Mouse (Mus musculus) stomach, embryonic 16.5 days (tissue): ENCODE measurements at regions not wholly inside any gene's neighbourhood (a gene's known extent, or its start where the extent isn't known, plus 50 kb on each side); places are given as distances from the start of the nearest gene placed in this dataset.

Experiments
- ATAC-seq: fragments of 200-750 bp; cut with Nextera tagmentation; 2 replicates; pipeline ENCODE4 v1.8.0; 2017; ENCODE audit warnings: moderate number of reproducible peaks, moderate TSS enrichment; ENCODE audit not compliant: insufficient read depth, low FRiP score
- H3K27ac ChIP-seq: fragments of 300-500 bp; sonication (generic); 2 replicates; pipeline ENCODE4 v1.5.1; 2014; ENCODE audit warnings: low read length
- H3K27me3 ChIP-seq: fragments of 300-500 bp; sonication (generic); 2 replicates; pipeline ENCODE4 v1.6.1; 2014; ENCODE audit warnings: low read length, control low read depth, mixed read lengths; ENCODE audit not compliant: control insufficient read depth, insufficient read depth
- H3K36me3 ChIP-seq: fragments of 300-500 bp; sonication (generic); 2 replicates; pipeline ENCODE4 v1.6.1; 2014; ENCODE audit warnings: low read length; ENCODE audit not compliant: control insufficient read depth, insufficient read depth
- H3K4me1 ChIP-seq: fragments of 300-500 bp; sonication (generic); 2 replicates; pipeline ENCODE4 v1.6.1; 2014; ENCODE audit warnings: low read length, control low read depth, mixed read lengths; ENCODE audit not compliant: control insufficient read depth, insufficient read depth
- H3K4me2 ChIP-seq: fragments of 300-500 bp; sonication (generic); 2 replicates; pipeline ENCODE4 v1.6.1; 2014; ENCODE audit warnings: low read depth, low read length, mixed read lengths
- H3K4me3 ChIP-seq: fragments of 300-500 bp; sonication (generic); replicated peaks from 2 replicates; pipeline ENCODE4 v1.5.1; 2014; ENCODE audit warnings: mild to moderate bottlenecking, low read length
- H3K9ac ChIP-seq: fragments of 300-500 bp; sonication (generic); 2 replicates; pipeline ENCODE4 v1.6.1; 2014; ENCODE audit warnings: low read length
- H3K9me3 ChIP-seq: fragments of 300-500 bp; sonication (generic); replicated peaks from 2 replicates; pipeline ENCODE4 v1.6.1; 2016; ENCODE audit warnings: low read length, control low read depth; ENCODE audit not compliant: control insufficient read depth
- WGBS: fragments of 180-500 bp; shearing (Covaris S2); extraction: QIAGEN DNeasy Blood & Tissue Kit; methylation state at CpG from one replicate; pipeline ENCODE4 v1.1.7; 2014; 5-methylcytosine and 5-hydroxymethylcytosine counted together

- no peaks in the 10 kb centered on the region for H3K27me3 ChIP-seq
- H3K4me1 ChIP-seq = no peaks in the 10 kb centered on the region
- no peak overlapping the region for H3K4me3 ChIP-seq
- WGBS = 67% methylated on average over 6 of the region's 6 CpGs
- H3K27ac ChIP-seq = no peak overlapping the region
- H3K4me2 ChIP-seq = no peak overlapping the region
- no peak overlapping the region for H3K9ac ChIP-seq
- no peak for ATAC-seq
- H3K36me3 ChIP-seq = no peaks in the 10 kb centered on the region
- H3K9me3 ChIP-seq = no peaks in the 10 kb centered on the region
Observed at GRCm38 (mm10) chr4:95402273-95402672, 155.0 kb upstream of the Fggy start.

- Histone ChIP-seq H3K4me3 (no peak overlapping the region), H3K27ac (no peak overlapping the region), H3K4me2 (no peak overlapping the region), H3K4me1 (no peaks in the 10 kb centered on the region), H3K27me3 (no peaks in the 10 kb centered on the region), H3K9ac (no peak overlapping the region), H3K9me3 (0 out of 2 replicates have a peak, but pooled peaks cover 3% of the 10 kb centered on the region), H3K36me3 (no peaks in the 10 kb centered on the region)
- ATAC-seq = no peak
- 45% methylated on average over 2 of the region's 2 CpGs for WGBS
Observed at GRCm38 (mm10) chr4:95417075-95417474, 140.2 kb upstream of the Fggy start.

GRCm38 (mm10) chr4:95426563-95426962 is 130.7 kb upstream of the Fggy start:
- H3K36me3 ChIP-seq = no peaks in the 10 kb centered on the region
- H3K9me3 ChIP-seq = no peaks in the 10 kb centered on the region
- H3K4me3 ChIP-seq = no peak overlapping the region
- H3K27ac ChIP-seq = no peak overlapping the region
- no peak for ATAC-seq
- WGBS = 56% methylated on average over 1 of the region's 1 CpGs
- no peak overlapping the region for H3K9ac ChIP-seq
- H3K27me3 ChIP-seq = no peaks in the 10 kb centered on the region
- no peak overlapping the region for H3K4me2 ChIP-seq
- no peaks in the 10 kb centered on the region for H3K4me1 ChIP-seq

DNA sequence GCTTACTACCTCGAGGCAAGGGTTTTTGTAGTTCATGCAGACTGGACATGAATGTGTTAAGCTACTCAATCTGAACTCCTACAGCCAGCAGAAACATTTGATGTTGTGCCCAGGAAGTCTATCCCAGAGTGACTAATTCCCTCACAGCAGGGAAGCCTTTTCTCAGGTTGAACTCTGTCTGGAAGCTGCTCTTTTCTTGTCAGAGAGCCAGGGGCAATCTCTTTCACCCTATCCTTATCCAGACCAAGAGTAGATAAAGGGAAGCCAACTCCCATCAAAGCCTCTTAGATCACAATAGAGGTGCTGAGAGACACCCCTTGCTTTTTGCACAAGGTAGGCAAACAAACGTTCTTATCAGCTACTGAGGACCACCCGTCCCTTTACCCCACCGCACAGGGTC is 122.8 kb upstream of the Fggy start:
- ATAC-seq = peak; percentile 44; the same call in 1 of the 2 replicates
- H3K4me2 ChIP-seq = no peak overlapping the region
- H3K36me3 ChIP-seq = no peaks in the 10 kb centered on the region
- 20% methylated on average over 4 of the region's 4 CpGs for WGBS
- H3K4me3 ChIP-seq = no peak overlapping the region
- H3K4me1 ChIP-seq = peaks cover 8% of the 10 kb centered on the region
- no peaks in the 10 kb centered on the region for H3K27me3 ChIP-seq
- H3K9me3 ChIP-seq = no peaks in the 10 kb centered on the region
- no peak overlapping the region for H3K27ac ChIP-seq
- H3K9ac ChIP-seq = no peak overlapping the region

GRCm38 (mm10) chr4:95435080-95435479 is 122.2 kb upstream of the Fggy start:
- H3K4me2 ChIP-seq = no peak overlapping the region
- H3K4me1 ChIP-seq = peaks cover 8% of the 10 kb centered on the region
- no peak for ATAC-seq
- no peak overlapping the region for H3K9ac ChIP-seq
- H3K36me3 ChIP-seq = no peaks in the 10 kb centered on the region
- no peaks in the 10 kb centered on the region for H3K27me3 ChIP-seq
- no peak overlapping the region for H3K4me3 ChIP-seq
- H3K27ac ChIP-seq = no peak overlapping the region
- no peaks in the 10 kb centered on the region for H3K9me3 ChIP-seq
- 51% methylated on average over 4 of the region's 4 CpGs for WGBS

DNA sequence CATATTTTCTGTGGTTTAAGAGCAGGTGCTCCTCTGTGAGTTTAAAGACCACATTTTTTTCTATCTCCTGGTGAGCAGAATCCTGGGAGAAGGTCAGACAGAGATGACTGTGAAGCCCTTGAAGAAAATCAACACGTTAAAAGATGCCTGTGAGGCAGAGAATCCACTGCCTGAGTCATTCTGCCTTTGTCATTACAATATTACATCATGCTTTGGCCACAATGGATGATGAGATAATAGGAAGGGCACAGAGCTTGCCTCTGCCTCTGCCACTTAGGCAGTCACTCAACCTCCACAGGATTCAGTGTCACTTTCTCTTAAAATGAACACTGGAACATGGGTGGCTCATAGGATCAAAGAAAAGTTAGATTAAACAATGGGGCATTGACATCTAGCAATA is 117.5 kb upstream of the Fggy start:
- WGBS = 41% methylated on average over 1 of the region's 1 CpGs
- no peak overlapping the region for H3K9ac ChIP-seq
- no peak overlapping the region for H3K27ac ChIP-seq
- H3K4me1 ChIP-seq = peaks cover 6% of the 10 kb centered on the region; the same call in 1 of the 2 replicates
- H3K9me3 ChIP-seq = no peaks in the 10 kb centered on the region
- H3K36me3 ChIP-seq = no peaks in the 10 kb centered on the region
- no peak overlapping the region for H3K4me2 ChIP-seq
- ATAC-seq = no peak
- no peak overlapping the region for H3K4me3 ChIP-seq
- H3K27me3 ChIP-seq = no peaks in the 10 kb centered on the region

DNA sequence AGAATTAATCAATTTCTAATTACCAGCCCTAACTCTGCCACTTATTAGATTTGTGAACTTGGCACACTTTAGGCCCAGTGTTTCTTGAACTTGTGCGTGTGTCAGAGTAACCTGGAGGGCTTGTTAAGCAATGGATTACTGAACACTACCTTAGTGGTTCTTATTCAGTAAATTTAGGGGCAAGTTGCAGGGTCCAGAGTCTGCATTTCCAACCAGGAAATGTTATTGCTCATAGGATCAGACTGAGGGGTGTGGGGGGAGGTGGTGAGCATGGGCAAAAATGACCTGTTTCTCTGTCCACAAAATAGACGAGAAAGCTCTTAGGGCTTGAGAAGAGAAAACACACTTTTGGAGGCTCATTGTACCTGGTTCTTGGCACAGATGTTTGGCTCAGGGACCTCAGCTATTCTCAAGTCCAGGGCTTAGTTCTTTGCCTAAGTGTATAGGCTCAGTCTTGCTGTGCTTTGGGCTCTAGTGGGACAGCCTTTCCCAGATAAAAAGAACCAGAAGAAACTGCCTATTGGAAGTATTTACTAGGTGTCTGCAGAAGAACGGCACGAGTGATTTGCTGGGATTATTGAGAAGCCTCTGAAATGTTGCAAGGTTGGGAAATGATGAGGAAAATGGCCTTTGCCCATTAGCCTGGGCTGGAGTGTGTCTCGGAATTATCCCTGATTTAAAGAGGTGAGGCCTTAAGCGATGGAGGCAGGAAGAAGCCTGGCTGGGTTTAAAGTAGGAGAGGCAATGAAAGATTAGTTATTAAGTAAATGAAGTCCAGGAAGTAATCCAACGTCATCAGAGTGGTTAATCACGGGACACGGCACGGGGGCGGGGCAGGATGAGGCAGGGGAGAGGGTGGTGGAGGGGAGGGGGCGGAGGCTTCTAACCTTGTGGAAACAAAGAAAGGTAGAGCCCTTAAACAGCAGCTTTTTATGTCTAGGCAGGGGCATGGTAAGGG is 113.2 kb upstream of the Fggy start:
- peak; percentile 53; the same call in 1 of the 2 replicates for ATAC-seq
- Histone ChIP-seq H3K4me3 (no peak overlapping the region), H3K9me3 (no peaks in the 10 kb centered on the region), H3K9ac (no peak overlapping the region), H3K27ac (no peak overlapping the region), H3K4me1 (peaks cover 6% of the 10 kb centered on the region; the same call in 1 of the 2 replicates), H3K36me3 (no peaks in the 10 kb centered on the region), H3K27me3 (no peaks in the 10 kb centered on the region), H3K4me2 (no peak overlapping the region)
- WGBS = 36% methylated on average over 12 of the region's 12 CpGs

GRCm38 (mm10) chr4:95450286-95450685 is 107.0 kb upstream of the Fggy start:
- H3K4me1 ChIP-seq = no peaks in the 10 kb centered on the region
- no peak for ATAC-seq
- no peak overlapping the region for H3K9ac ChIP-seq
- no peak overlapping the region for H3K4me2 ChIP-seq
- H3K4me3 ChIP-seq = no peak overlapping the region
- H3K36me3 ChIP-seq = no peaks in the 10 kb centered on the region
- H3K27me3 ChIP-seq = no peaks in the 10 kb centered on the region
- H3K9me3 ChIP-seq = no peaks in the 10 kb centered on the region
- WGBS = 92% methylated on average over 1 of the region's 1 CpGs
- H3K27ac ChIP-seq = no peak overlapping the region

- 63% methylated on average over 3 of the region's 3 CpGs for WGBS
- no peak for ATAC-seq
- H3K9me3 ChIP-seq = no peaks in the 10 kb centered on the region
Observed at GRCm38 (mm10) chr4:95451831-95452230, 105.5 kb upstream of the Fggy start.

More at GRCm38 (mm10) chr4:95451831-95452230, 105.5 kb upstream of the Fggy start:
- Histone ChIP-seq H3K27me3 (no peaks in the 10 kb centered on the region), H3K4me3 (no peak overlapping the region), H3K27ac (no peak overlapping the region), H3K4me2 (no peak overlapping the region), H3K9ac (no peak overlapping the region), H3K4me1 (no peaks in the 10 kb centered on the region), H3K36me3 (no peaks in the 10 kb centered on the region)
